Mouse (Mus musculus) neural tube, embryonic 13.5 days (tissue): ENCODE measurements around the gene Ric8a. TPM values are rescaled to one million over a fixed set of nuclear protein-coding genes. Genes with fewer than 3 reads are reported as not detected.

Experiments
- ATAC-seq: fragments of 200-750 bp; cut with Nextera tagmentation; 2 replicates; pipeline ENCODE4 v1.8.0; 2017; ENCODE audit warnings: low read depth, mild to moderate bottlenecking, moderate TSS enrichment, moderate library complexity
- H3K27ac ChIP-seq: fragments of 300-500 bp; sonication (generic); replicated peaks from 2 replicates; pipeline ENCODE4 v1.5.1; 2015; ENCODE audit warnings: moderate library complexity, mild to moderate bottlenecking, inconsistent platforms
- H3K27me3 ChIP-seq: fragments of 300-500 bp; sonication (generic); 2 replicates; pipeline ENCODE4 v1.6.1; 2015; ENCODE audit warnings: mild to moderate bottlenecking, inconsistent platforms
- H3K36me3 ChIP-seq: fragments of 300-500 bp; sonication (generic); 2 replicates; pipeline ENCODE4 v1.6.1; 2015; ENCODE audit warnings: mild to moderate bottlenecking, inconsistent platforms
- H3K4me1 ChIP-seq: fragments of 300-500 bp; sonication (generic); replicated peaks from 2 replicates; pipeline ENCODE4 v1.6.1; 2015; ENCODE audit warnings: inconsistent platforms
- H3K4me2 ChIP-seq: fragments of 300-500 bp; sonication (generic); 2 replicates; pipeline ENCODE4 v1.6.1; 2015; ENCODE audit warnings: inconsistent platforms, mild to moderate bottlenecking, moderate library complexity
- H3K4me3 ChIP-seq: fragments of 300-500 bp; sonication (generic); 2 replicates; pipeline ENCODE4 v1.5.1; 2015; ENCODE audit warnings: mild to moderate bottlenecking, inconsistent platforms
- H3K9ac ChIP-seq: fragments of 300-500 bp; sonication (generic); 2 replicates; pipeline ENCODE4 v1.6.1; 2015; ENCODE audit warnings: moderate library complexity, mild to moderate bottlenecking, inconsistent platforms
- H3K9me3 ChIP-seq: fragments of 300-500 bp; sonication (generic); 2 replicates; pipeline ENCODE4 v1.6.1; 2016; ENCODE audit warnings: inconsistent platforms
- WGBS: fragments of 180-500 bp; shearing (Covaris S2); methylation state at CpG from one replicate; pipeline ENCODE4 v1.1.7; 2015; 5-methylcytosine and 5-hydroxymethylcytosine counted together
- polyA plus RNA-seq: library from polyadenylated mRNA; unstranded; fragments of >200 nt; fragmentation: Nextera tagmentation; extraction: Ambion mirVana; gene quantifications from 2 replicates; pipeline ENCODE4 v1.2.1, GENCODE M21; 2015

Gene Ric8a
- polyA plus RNA-seq, 1 experiment from 2014 or later: 99.1 TPM

DNA sequence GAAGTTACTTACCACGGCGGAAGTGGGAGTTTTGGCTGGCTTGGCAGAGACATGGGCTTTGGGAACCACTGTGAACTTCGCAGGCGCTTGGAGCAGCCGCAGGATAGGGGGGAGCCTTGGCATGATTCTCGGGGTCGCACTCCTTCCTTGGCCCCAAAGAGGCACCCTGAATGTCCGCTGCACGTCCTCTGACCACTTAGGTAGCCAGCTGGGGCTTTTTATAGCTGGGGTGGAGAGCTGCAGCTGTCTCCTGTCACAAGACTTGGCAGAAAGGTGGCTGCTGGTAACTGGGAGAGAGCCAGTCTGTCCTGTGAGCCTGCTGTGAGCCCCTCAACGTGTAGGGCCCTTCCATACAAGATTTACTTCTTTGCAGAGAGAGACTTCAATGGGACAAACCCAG is 43.5 kb downstream of the Ric8a start, which contains the start of gene Cox8b:
Gene Cox8b, minus strand, starts transcription at position 227 of the 400 bp plus-strand sequence.
- WGBS: 74% methylated on average over 10 of the region's 10 CpGs
- H3K9ac ChIP-seq: no peak within 1 kb of the TSS
- H3K4me2 ChIP-seq: no peak within 1 kb of the TSS
- H3K27me3 ChIP-seq: no peaks in the 10 kb centered on the region
- H3K4me1 ChIP-seq: peaks cover 7% of the 10 kb centered on the region; the same call in 1 of the 2 replicates
- no peak within 1 kb of the TSS for H3K27ac ChIP-seq
- H3K36me3 ChIP-seq: peaks cover 44% of the 10 kb centered on the region
- no peak within 1 kb of the TSS for H3K4me3 ChIP-seq
- no peak for ATAC-seq
- no peaks in the 10 kb centered on the region for H3K9me3 ChIP-seq

DNA sequence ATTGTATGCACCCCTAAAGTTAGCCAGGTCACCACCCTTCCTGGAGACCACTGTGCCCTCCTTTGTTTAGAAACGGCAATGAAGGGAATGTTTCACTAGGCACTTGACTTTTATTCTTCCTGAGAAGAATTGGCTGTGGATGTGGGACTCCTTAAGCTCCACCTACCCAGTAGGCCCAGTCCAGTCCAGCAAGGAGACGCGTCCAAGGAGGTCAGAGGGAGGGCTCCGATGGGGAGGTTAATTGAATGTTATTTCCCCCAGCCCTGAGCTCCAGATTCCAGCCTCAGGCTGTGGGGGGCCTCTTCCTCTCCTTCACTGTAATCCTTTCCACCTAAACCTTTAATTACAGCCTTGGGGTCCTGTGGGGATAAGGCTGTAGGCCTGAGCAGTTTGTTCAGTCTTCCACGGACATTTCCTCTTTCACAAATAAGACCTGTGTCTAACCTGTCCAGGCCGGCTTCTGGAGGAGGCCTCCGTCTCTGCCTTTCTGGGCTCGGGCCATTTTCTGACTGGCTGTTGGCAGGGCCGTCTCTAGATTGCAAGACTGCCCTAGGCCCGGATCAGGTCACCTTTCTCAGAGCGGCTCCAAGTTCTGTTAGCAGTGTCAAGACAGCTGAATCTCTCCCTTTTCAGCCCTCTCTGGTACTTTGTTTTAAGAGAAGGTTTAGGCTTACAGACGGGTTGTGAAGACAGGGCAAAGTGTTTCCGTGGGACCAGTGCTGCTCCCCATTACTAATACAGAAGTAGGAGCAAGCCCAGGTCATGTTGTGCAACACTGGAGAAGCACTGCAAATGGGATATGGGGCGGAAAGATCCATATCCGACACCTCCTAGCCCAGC is 45.5 kb downstream of the Ric8a start:
- no peak for ATAC-seq
- no peak overlapping the region for H3K9ac ChIP-seq

DNA sequence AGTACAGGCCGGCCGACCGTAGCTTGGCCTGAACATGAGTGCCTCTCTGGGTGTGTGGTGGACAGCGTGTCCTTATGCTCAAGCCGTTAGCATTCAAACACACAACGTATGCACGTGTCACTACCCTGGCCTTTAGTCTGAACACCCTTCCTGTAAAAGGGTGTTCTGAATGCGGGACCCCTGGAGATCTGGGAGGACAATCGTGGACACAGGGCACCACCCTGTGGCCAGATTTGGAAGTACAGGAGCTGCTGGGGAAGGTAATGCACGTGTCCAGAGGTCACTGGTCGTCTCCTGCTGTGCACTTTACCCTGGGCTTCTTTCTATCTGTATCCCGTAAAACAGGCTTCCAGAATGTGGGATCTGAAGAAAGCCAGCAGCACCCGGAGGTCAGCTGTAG is 46.5 kb downstream of the Ric8a start:
- Histone ChIP-seq H3K27ac (no peak overlapping the region), H3K9ac (peak overlapping the region; percentile 41), H3K27me3 (no peaks in the 10 kb centered on the region), H3K9me3 (no peaks in the 10 kb centered on the region), H3K36me3 (peaks cover 16% of the 10 kb centered on the region), H3K4me3 (no peak overlapping the region), H3K4me1 (peaks cover 7% of the 10 kb centered on the region; the same call in 1 of the 2 replicates), H3K4me2 (no peak overlapping the region)
- 24% methylated on average over 13 of the region's 13 CpGs for WGBS
- ATAC-seq: peak; percentile 62

More for the DNA sequence above, 45.5 kb downstream of the Ric8a start:
- Histone ChIP-seq H3K4me1 (peaks cover 7% of the 10 kb centered on the region; the same call in 1 of the 2 replicates), H3K4me2 (no peak overlapping the region), H3K9me3 (no peaks in the 10 kb centered on the region), H3K27ac (no peak overlapping the region), H3K4me3 (no peak overlapping the region), H3K27me3 (no peaks in the 10 kb centered on the region), H3K36me3 (peaks cover 26% of the 10 kb centered on the region)
- 83% methylated on average over 15 of the region's 15 CpGs for WGBS

DNA sequence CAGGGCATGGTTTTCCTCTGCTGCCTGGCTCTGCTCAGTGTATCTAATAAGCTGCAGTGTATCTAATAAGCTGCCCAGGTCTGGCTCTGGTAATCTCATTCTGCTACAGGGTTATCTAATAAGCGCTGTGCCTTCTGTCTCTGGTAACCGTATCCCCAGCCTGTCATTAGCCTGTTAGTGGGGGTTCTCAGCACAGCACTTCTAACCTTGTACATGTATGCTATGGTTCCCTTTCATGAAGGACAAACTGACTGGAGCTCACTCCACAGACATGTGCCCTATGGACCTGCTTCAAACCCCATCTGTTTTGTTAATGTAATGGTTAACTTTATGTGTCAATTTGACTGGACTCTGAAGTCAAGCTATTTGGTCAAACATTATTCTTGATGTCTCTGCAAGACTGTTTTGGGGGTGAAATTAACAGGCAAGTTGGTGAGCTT is 48.9 kb downstream of the Ric8a start:
- Histone ChIP-seq H3K4me3 (no peak overlapping the region), H3K9ac (no peak overlapping the region), H3K4me2 (no peak overlapping the region), H3K4me1 (peaks cover 12% of the 10 kb centered on the region), H3K27me3 (no peaks in the 10 kb centered on the region), H3K9me3 (no peaks in the 10 kb centered on the region), H3K36me3 (no peaks in the 10 kb centered on the region), H3K27ac (no peak overlapping the region)
- no peak for ATAC-seq
- WGBS: 90% methylated on average over 2 of the region's 2 CpGs

DNA sequence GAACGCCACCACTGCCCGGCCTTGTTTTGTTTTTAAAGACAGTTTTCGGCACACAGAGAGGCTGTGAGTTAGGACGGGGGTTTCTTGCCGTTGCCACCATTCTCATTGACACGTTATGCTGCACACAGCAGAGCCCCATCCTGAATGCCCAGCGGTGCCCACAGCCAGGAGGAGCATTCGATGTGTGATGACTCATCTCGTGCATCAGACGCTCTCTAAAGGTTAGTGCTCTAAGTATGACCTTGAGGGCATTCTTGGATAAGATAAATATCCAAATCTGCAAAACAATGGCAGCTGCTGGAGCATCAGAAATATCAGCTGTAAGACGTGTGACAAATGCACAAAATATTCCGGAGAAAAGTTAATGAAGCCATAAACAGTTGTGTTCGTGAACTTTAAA is 50.4 kb downstream of the Ric8a start:
- ATAC-seq: no peak

DNA sequence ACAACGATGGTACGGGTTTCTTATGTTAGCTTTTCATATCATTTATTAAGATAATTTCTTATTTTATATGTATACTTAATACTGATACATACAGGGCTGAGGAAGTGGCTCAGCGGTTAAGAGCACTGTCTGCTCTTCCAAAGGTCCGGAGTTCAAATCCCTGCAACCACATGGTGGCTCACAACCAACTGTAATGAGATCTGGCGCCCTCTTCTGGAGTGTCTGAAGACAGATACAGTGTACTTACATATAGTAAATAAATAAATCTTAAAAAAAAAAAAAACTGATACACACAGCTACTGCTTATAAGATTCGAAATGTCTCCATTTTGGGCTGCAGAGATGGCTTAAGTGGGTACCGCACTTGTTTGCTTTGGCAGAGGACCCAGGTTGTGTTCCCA is 50.9 kb downstream of the Ric8a start:
- ATAC-seq: no peak
- H3K9ac ChIP-seq: no peak overlapping the region
- 87% methylated on average over 7 of the region's 7 CpGs for WGBS
- no peaks in the 10 kb centered on the region for H3K9me3 ChIP-seq
- H3K27ac ChIP-seq: no peak overlapping the region
- H3K4me2 ChIP-seq: no peak overlapping the region
- H3K27me3 ChIP-seq: no peaks in the 10 kb centered on the region
- H3K4me1 ChIP-seq: peaks cover 12% of the 10 kb centered on the region
- H3K4me3 ChIP-seq: no peak overlapping the region
- no peaks in the 10 kb centered on the region for H3K36me3 ChIP-seq

More for the DNA sequence above, 50.4 kb downstream of the Ric8a start:
- WGBS: 83% methylated on average over 13 of the region's 13 CpGs
- H3K4me2 ChIP-seq: no peak overlapping the region
- H3K4me3 ChIP-seq: no peak overlapping the region
- no peak overlapping the region for H3K9ac ChIP-seq
- no peak overlapping the region for H3K27ac ChIP-seq
- H3K27me3 ChIP-seq: no peaks in the 10 kb centered on the region
- peaks cover 12% of the 10 kb centered on the region for H3K4me1 ChIP-seq
- no peaks in the 10 kb centered on the region for H3K36me3 ChIP-seq
- H3K9me3 ChIP-seq: no peaks in the 10 kb centered on the region

DNA sequence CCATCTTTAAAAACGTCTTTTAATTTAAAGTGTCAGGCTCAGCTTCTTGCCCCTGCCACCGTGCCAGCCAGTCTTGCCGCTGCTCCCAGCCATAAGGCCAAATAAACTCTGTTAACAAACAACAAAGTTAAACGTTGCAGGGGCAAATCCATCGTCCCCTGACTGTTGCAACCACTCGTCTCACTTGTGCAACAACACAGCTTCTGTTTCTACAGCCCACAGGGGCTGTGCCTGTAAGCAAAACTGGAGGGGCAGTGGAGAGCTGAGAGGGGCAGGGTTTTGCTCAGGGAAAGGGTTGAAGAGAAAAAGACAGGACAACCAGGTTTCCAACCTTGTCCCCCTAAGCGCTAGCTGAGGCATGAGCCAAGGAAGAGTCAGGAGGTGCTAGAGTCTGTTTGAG is 51.4 kb downstream of the Ric8a start:
- 52% methylated on average over 7 of the region's 7 CpGs for WGBS
- peaks cover 9% of the 10 kb centered on the region for H3K4me1 ChIP-seq
- H3K4me2 ChIP-seq: no peak overlapping the region
- ATAC-seq: no peak
- no peaks in the 10 kb centered on the region for H3K9me3 ChIP-seq
- no peak overlapping the region for H3K9ac ChIP-seq
- H3K36me3 ChIP-seq: no peaks in the 10 kb centered on the region
- no peak overlapping the region for H3K4me3 ChIP-seq
- H3K27me3 ChIP-seq: no peaks in the 10 kb centered on the region
- H3K27ac ChIP-seq: no peak overlapping the region

DNA sequence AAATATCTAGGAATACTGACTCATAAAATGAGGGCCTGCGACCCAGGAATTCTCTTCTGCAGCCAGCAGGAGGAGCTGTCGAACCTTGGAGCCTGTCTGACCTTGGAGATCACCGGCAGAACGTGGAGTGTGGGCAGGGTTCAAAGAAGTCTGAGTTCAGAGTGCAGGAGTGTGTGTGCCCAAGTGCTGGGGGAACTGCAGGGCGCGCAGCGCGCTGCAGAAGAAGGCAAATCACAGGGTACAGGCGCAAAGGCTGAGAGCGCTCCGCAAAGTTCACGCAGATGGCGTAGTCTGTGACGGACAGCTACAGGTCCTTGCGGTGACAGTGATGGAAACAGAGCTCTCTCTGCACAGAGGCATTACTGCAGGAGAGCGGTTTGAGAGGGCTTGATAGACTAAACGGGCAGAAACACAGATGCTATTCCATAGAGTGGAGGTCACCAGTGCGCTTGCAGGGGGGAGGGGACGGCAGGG is 51.9 kb downstream of the Ric8a start:
- Histone ChIP-seq H3K4me1 (peaks cover 5% of the 10 kb centered on the region), H3K27ac (no peak overlapping the region), H3K27me3 (peaks cover 1% of the 10 kb centered on the region; the same call in 1 of the 2 replicates), H3K9me3 (no peaks in the 10 kb centered on the region), H3K36me3 (no peaks in the 10 kb centered on the region), H3K9ac (peak overlapping the region; percentile 56), H3K4me3 (peak overlapping the region; percentile 36), H3K4me2 (peak overlapping the region; percentile 72)
- ATAC-seq: peak; percentile 60
- WGBS: 2% methylated on average over 19 of the region's 19 CpGs

DNA sequence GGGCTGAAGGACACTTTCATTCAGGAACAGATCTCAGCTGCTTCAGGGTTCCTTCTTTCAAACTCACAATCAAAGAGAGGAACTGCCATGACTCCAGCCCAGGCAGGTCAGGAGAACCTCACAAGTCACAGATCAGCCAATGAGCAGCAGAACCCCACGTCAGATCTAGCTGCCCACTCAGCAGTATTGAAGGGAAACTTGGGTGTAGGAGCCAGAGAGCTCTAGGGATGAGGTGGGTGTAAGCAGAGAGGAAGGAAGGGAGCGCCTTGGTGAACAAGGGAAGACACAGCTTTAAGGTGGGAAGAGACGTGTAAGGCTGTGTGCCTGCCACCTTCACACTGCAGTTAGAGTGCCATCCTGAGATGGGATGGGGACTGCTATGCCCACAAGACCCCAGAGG is 55.5 kb downstream of the Ric8a start:
- Histone ChIP-seq H3K4me1 (peaks cover 5% of the 10 kb centered on the region), H3K9ac (no peak overlapping the region), H3K27ac (no peak overlapping the region), H3K4me3 (no peak overlapping the region), H3K9me3 (no peaks in the 10 kb centered on the region), H3K27me3 (peaks cover 6% of the 10 kb centered on the region; the same call in 1 of the 2 replicates), H3K36me3 (no peaks in the 10 kb centered on the region), H3K4me2 (no peak overlapping the region)
- WGBS: 77% methylated on average over 3 of the region's 3 CpGs
- ATAC-seq: no peak

DNA sequence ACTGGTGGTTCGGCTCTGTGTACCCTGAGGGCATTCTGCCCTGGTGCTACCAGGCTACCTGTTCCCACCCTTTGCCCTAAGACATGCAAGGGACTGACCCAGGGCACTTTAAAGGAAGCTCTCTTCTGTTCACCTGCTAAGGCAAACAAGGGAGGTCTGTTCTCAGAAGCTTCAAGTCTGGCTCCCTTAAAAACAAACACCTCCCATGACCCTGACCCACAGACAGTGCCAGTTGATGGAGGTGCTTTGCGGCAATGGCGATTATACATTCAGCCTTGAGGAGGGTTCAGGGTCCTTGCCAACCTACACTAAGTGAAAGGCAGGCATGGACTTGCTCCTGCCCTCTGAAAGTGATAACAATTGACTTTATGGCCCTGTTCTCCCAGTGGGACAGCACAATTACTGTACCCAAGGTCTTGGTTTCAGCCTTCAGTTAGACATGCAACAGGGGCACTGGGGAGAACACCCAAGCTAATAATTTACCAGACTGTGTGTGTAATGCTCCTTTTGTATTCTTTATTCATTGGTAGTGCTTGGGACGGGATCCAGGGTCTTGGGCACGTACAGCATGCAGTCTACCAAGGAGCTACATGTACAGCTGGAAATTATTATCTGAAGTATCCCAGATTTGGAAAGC is 56.2 kb downstream of the Ric8a start:
- H3K27me3 ChIP-seq: peaks cover 8% of the 10 kb centered on the region
- 52% methylated on average over 5 of the region's 5 CpGs for WGBS
- H3K36me3 ChIP-seq: no peaks in the 10 kb centered on the region
- no peak for ATAC-seq
- H3K27ac ChIP-seq: no peak overlapping the region
- H3K4me1 ChIP-seq: peaks cover 5% of the 10 kb centered on the region
- H3K4me2 ChIP-seq: no peak overlapping the region
- no peak overlapping the region for H3K4me3 ChIP-seq
- no peaks in the 10 kb centered on the region for H3K9me3 ChIP-seq
- no peak overlapping the region for H3K9ac ChIP-seq
